Mouse (Mus musculus): ENCODE data around the gene Cdc14a. TPM values are rescaled to one million over a fixed set of nuclear protein-coding genes. Genes with fewer than 3 reads are reported as not detected.
"Not testable (repeated sequence)": the region's sequence is repeated elsewhere in the genome, so short reads cannot be mapped to it uniquely, and the experiment has no call there.

Cdc14a gene
- polyA plus RNA-seq, 1 experiment from 2014 or later, result 2.9 TPM

- not testable (repeated sequence) for H3K27ac ChIP-seq (ENCODE audit: low read depth, low read length); H3K4me1 ChIP-seq (ENCODE audit: control insufficient read depth, insufficient read depth, low read depth, low read length); H3K27me3 ChIP-seq (replicated peaks; ENCODE audit: control insufficient read depth, insufficient read depth, low read length); H3K36me3 ChIP-seq (ENCODE audit: control insufficient read depth, insufficient read depth, low read length); H3K9ac ChIP-seq (ENCODE audit: low read depth, low read length); H3K9me3 ChIP-seq (ENCODE audit: control insufficient read depth, low read length); ATAC-seq; H3K4me2 ChIP-seq (ENCODE audit: low read length); H3K4me3 ChIP-seq (ENCODE audit: low read length)
- WGBS, result 93% methylated on average over 29 of the region's 29 CpGs
Measured at GRCm38 (mm10) chr3:116347571-116347970, 76.3 kb downstream of the Cdc14a start.

GRCm38 (mm10) chr3:116345245-116345644 lies 78.6 kb downstream of the Cdc14a start:
- no peak overlapping the region for H3K4me3 ChIP-seq (ENCODE audit: low read length)
- H3K27me3 ChIP-seq (replicated peaks; ENCODE audit: control insufficient read depth, insufficient read depth, low read length), result no peaks in the 10 kb centered on the region
- ATAC-seq, result no peak
- H3K4me2 ChIP-seq (ENCODE audit: low read length), result no peak overlapping the region
- H3K9me3 ChIP-seq (ENCODE audit: control insufficient read depth, low read length), result no peaks in the 10 kb centered on the region
- H3K27ac ChIP-seq (ENCODE audit: low read depth, low read length), result no peak overlapping the region
- no peaks in the 10 kb centered on the region for H3K4me1 ChIP-seq (ENCODE audit: control insufficient read depth, insufficient read depth, low read depth, low read length)
- 38% methylated on average over 11 of the region's 11 CpGs for WGBS
- H3K9ac ChIP-seq (ENCODE audit: low read depth, low read length), result no peak overlapping the region
- no peaks in the 10 kb centered on the region for H3K36me3 ChIP-seq (ENCODE audit: control insufficient read depth, insufficient read depth, low read length)

- WGBS, result 88% methylated on average over 5 of the region's 5 CpGs
- Histone ChIP-seq H3K27me3 (replicated peaks; ENCODE audit: control insufficient read depth, insufficient read depth, low read length) (no peaks in the 10 kb centered on the region), H3K4me2 (ENCODE audit: low read length) (no peak overlapping the region), H3K4me1 (ENCODE audit: control insufficient read depth, insufficient read depth, low read depth, low read length) (no peaks in the 10 kb centered on the region), H3K36me3 (ENCODE audit: control insufficient read depth, insufficient read depth, low read length) (no peaks in the 10 kb centered on the region), H3K27ac (ENCODE audit: low read depth, low read length) (no peak overlapping the region), H3K4me3 (ENCODE audit: low read length) (no peak overlapping the region), H3K9ac (ENCODE audit: low read depth, low read length) (no peak overlapping the region), H3K9me3 (ENCODE audit: control insufficient read depth, low read length) (no peaks in the 10 kb centered on the region)
- ATAC-seq, result no peak
Measured at GRCm38 (mm10) chr3:116342251-116342650, 81.6 kb downstream of the Cdc14a start.

- WGBS, result 53% methylated on average over 19 of the region's 19 CpGs
- H3K27me3 ChIP-seq (replicated peaks; ENCODE audit: control insufficient read depth, insufficient read depth, low read length), result no peaks in the 10 kb centered on the region
- ATAC-seq, result peak; percentile 86
- H3K9ac ChIP-seq (ENCODE audit: low read depth, low read length), result no peak overlapping the region
- no peak overlapping the region for H3K4me3 ChIP-seq (ENCODE audit: low read length)
- peak overlapping the region; percentile 3 for H3K4me2 ChIP-seq (ENCODE audit: low read length)
- H3K9me3 ChIP-seq (ENCODE audit: control insufficient read depth, low read length), result no peaks in the 10 kb centered on the region
- H3K4me1 ChIP-seq (ENCODE audit: control insufficient read depth, insufficient read depth, low read depth, low read length), result no peaks in the 10 kb centered on the region
- H3K27ac ChIP-seq (ENCODE audit: low read depth, low read length), result no peak overlapping the region
- H3K36me3 ChIP-seq (ENCODE audit: control insufficient read depth, insufficient read depth, low read length), result no peaks in the 10 kb centered on the region
Measured at GRCm38 (mm10) chr3:116340950-116341624, 82.7 kb downstream of the Cdc14a start.

DNA sequence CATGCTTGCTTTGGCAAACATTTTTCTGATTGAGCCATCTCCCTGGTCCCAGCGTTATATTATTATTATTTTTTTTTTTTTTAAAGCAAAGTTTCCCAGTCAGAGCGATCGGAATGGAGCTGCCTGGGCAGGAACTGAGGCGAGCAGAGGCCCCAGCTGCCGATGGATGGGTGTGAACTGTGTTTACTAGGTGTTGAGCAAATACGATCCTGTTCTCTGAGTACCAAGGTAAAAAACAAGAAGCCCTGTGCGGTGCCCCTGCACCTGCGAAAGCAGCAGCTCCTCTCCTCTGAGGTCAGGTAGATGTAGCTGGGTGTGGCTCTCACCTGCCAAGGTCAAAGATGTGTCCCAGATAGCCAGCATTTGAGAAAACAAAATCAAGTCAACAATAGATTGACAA lies 83.6 kb downstream of the Cdc14a start:
- Histone ChIP-seq H3K9ac (ENCODE audit: low read depth, low read length) (no peak overlapping the region), H3K27me3 (replicated peaks; ENCODE audit: control insufficient read depth, insufficient read depth, low read length) (no peaks in the 10 kb centered on the region), H3K27ac (ENCODE audit: low read depth, low read length) (no peak overlapping the region), H3K36me3 (ENCODE audit: control insufficient read depth, insufficient read depth, low read length) (no peaks in the 10 kb centered on the region), H3K4me2 (ENCODE audit: low read length) (no peak overlapping the region), H3K4me1 (ENCODE audit: control insufficient read depth, insufficient read depth, low read depth, low read length) (no peaks in the 10 kb centered on the region), H3K4me3 (ENCODE audit: low read length) (no peak overlapping the region), H3K9me3 (ENCODE audit: control insufficient read depth, low read length) (no peaks in the 10 kb centered on the region)
- no peak for ATAC-seq
- WGBS, result 96% methylated on average over 8 of the region's 8 CpGs

- no peak for ATAC-seq
- H3K4me2 ChIP-seq (ENCODE audit: low read length), result no peak overlapping the region
Measured at GRCm38 (mm10) chr3:116338616-116339015, 85.2 kb downstream of the Cdc14a start.

DNA sequence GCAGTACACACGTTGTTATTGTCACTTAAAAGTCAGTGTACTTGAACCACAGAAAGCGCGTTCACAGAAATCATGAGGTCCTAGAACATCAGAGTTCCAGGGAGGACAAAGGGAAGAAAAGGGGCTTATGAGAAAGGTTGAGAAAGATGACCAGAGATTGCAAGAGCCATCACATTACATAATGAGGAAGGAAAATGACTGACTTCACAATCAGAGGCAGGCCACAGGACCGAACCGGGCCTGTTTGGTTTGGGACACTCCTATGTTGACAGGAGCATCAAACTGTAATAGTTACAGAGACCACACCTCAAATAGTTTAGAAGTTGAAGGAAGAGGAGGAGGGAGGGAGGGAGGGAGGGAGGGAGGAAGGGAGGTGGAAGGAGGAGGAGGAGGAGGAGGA lies 86.0 kb downstream of the Cdc14a start:
- Histone ChIP-seq H3K9ac (ENCODE audit: low read depth, low read length) (no peak overlapping the region), H3K4me1 (ENCODE audit: control insufficient read depth, insufficient read depth, low read depth, low read length) (no peaks in the 10 kb centered on the region), H3K27ac (ENCODE audit: low read depth, low read length) (no peak overlapping the region), H3K9me3 (ENCODE audit: control insufficient read depth, low read length) (no peaks in the 10 kb centered on the region), H3K4me3 (ENCODE audit: low read length) (no peak overlapping the region), H3K4me2 (ENCODE audit: low read length) (no peak overlapping the region), H3K27me3 (replicated peaks; ENCODE audit: control insufficient read depth, insufficient read depth, low read length) (no peaks in the 10 kb centered on the region), H3K36me3 (ENCODE audit: control insufficient read depth, insufficient read depth, low read length) (no peaks in the 10 kb centered on the region)
- WGBS, result 90% methylated on average over 5 of the region's 5 CpGs
- ATAC-seq, result no peak

More at GRCm38 (mm10) chr3:116338616-116339015, 85.2 kb downstream of the Cdc14a start:
- no peaks in the 10 kb centered on the region for H3K4me1 ChIP-seq (ENCODE audit: control insufficient read depth, insufficient read depth, low read depth, low read length)
- H3K36me3 ChIP-seq (ENCODE audit: control insufficient read depth, insufficient read depth, low read length), result no peaks in the 10 kb centered on the region
- no peak overlapping the region for H3K9ac ChIP-seq (ENCODE audit: low read depth, low read length)
- no peaks in the 10 kb centered on the region for H3K27me3 ChIP-seq (replicated peaks; ENCODE audit: control insufficient read depth, insufficient read depth, low read length)
- no peaks in the 10 kb centered on the region for H3K9me3 ChIP-seq (ENCODE audit: control insufficient read depth, low read length)
- 80% methylated on average over 6 of the region's 6 CpGs for WGBS
- H3K27ac ChIP-seq (ENCODE audit: low read depth, low read length), result no peak overlapping the region
- no peak overlapping the region for H3K4me3 ChIP-seq (ENCODE audit: low read length)

DNA sequence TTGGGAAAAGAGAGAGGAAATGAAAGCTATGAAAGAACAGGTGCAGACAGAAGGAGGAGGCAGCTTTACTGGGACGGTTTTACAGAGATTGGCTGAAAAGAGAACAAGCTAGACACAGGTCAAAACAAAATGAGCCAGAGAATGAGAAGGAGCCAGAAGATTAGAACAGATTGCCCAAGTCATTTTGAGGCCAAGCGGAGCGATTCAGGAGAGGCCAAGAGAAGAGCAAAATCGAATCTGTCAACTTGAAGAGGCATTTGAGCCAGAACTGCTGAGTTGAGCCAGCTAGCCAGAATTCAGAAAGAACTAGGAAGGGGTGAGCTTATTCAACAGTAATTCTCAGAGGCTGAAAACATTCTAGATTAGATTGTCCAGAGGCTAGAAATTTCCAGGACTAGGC lies 88.8 kb downstream of the Cdc14a start:
- Histone ChIP-seq H3K27me3 (replicated peaks; ENCODE audit: control insufficient read depth, insufficient read depth, low read length) (no peaks in the 10 kb centered on the region), H3K4me2 (ENCODE audit: low read length) (no peak overlapping the region), H3K9ac (ENCODE audit: low read depth, low read length) (no peak overlapping the region), H3K4me1 (ENCODE audit: control insufficient read depth, insufficient read depth, low read depth, low read length) (no peaks in the 10 kb centered on the region), H3K9me3 (ENCODE audit: control insufficient read depth, low read length) (no peaks in the 10 kb centered on the region), H3K27ac (ENCODE audit: low read depth, low read length) (no peak overlapping the region), H3K36me3 (ENCODE audit: control insufficient read depth, insufficient read depth, low read length) (no peaks in the 10 kb centered on the region), H3K4me3 (ENCODE audit: low read length) (no peak overlapping the region)
- no peak for ATAC-seq
- 71% methylated on average over 4 of the region's 4 CpGs for WGBS

DNA sequence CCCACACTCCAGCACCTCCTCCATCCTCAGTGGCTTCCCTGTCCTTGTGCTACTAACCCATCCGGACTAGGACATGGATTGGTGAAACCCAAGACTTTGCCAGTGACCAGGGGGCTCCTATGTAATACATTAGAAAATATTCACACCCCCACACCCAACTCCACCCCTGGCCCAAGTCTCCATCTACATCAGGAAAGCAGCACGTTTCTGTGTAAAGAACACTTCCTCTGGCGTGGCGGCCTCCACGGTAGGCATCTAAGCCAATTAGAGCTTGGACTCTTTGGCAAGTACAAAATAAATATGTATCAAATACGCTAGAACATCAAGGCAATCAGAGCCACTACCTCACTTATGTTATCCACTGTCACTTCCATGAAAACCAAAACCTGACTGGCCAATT lies 90.1 kb downstream of the Cdc14a start:
- Histone ChIP-seq H3K9ac (ENCODE audit: low read depth, low read length) (no peak overlapping the region), H3K27ac (ENCODE audit: low read depth, low read length) (no peak overlapping the region), H3K4me2 (ENCODE audit: low read length) (no peak overlapping the region), H3K36me3 (ENCODE audit: control insufficient read depth, insufficient read depth, low read length) (no peaks in the 10 kb centered on the region), H3K4me1 (ENCODE audit: control insufficient read depth, insufficient read depth, low read depth, low read length) (no peaks in the 10 kb centered on the region), H3K27me3 (replicated peaks; ENCODE audit: control insufficient read depth, insufficient read depth, low read length) (no peaks in the 10 kb centered on the region), H3K4me3 (ENCODE audit: low read length) (no peak overlapping the region), H3K9me3 (ENCODE audit: control insufficient read depth, low read length) (no peaks in the 10 kb centered on the region)
- no peak for ATAC-seq
- 86% methylated on average over 6 of the region's 6 CpGs for WGBS

- Histone ChIP-seq H3K27ac (ENCODE audit: low read depth, low read length) (no peak overlapping the region), H3K4me2 (ENCODE audit: low read length) (no peak overlapping the region), H3K9ac (ENCODE audit: low read depth, low read length) (no peak overlapping the region), H3K27me3 (replicated peaks; ENCODE audit: control insufficient read depth, insufficient read depth, low read length) (no peaks in the 10 kb centered on the region), H3K36me3 (ENCODE audit: control insufficient read depth, insufficient read depth, low read length) (no peaks in the 10 kb centered on the region), H3K4me3 (ENCODE audit: low read length) (no peak overlapping the region), H3K9me3 (ENCODE audit: control insufficient read depth, low read length) (no peaks in the 10 kb centered on the region), H3K4me1 (ENCODE audit: control insufficient read depth, insufficient read depth, low read depth, low read length) (no peaks in the 10 kb centered on the region)
- ATAC-seq, result no peak
- WGBS, result 17% methylated on average over 7 of the region's 7 CpGs
Measured at GRCm38 (mm10) chr3:116333229-116333628, 90.6 kb downstream of the Cdc14a start.

All from hindbrain, embryonic 16.5 days (tissue).